Mouse (Mus musculus): ENCODE measurements around the gene Gm3404. TPM values are rescaled to one million over a fixed set of nuclear protein-coding genes. Genes with fewer than 3 reads are reported as not detected.
"Not testable (repeated sequence)": the region's sequence is repeated elsewhere in the genome, so short reads cannot be mapped to it uniquely, and the experiment has no call there.

Gm3404 gene
- polyA plus RNA-seq (2015; fragmentation: Nextera tagmentation; extraction: Ambion mirVana): not detected in 2 replicates

GRCm38 (mm10) chr5:146525501-146525900 is at the start of gene Gm3404:
Gm3404 (plus strand) TSS chr5:146525801.
- ATAC-seq (ENCODE audit: low FRiP score); H3K9me3 ChIP-seq (replicated peaks); H3K9ac ChIP-seq (replicated peaks); H3K4me3 ChIP-seq (replicated peaks); H3K27me3 ChIP-seq (replicated peaks); H3K27ac ChIP-seq (replicated peaks); H3K4me2 ChIP-seq; H3K36me3 ChIP-seq; H3K4me1 ChIP-seq: not testable (repeated sequence)
- WGBS: 95% methylated on average over 3 of the region's 3 CpGs

- 17% methylated on average over 4 of the region's 4 CpGs for WGBS
- H3K9ac ChIP-seq (replicated peaks); H3K36me3 ChIP-seq; H3K9me3 ChIP-seq (replicated peaks); H3K27me3 ChIP-seq (replicated peaks); H3K4me3 ChIP-seq (replicated peaks); H3K4me1 ChIP-seq; ATAC-seq (ENCODE audit: low FRiP score); H3K4me2 ChIP-seq; H3K27ac ChIP-seq (replicated peaks): not testable (repeated sequence)
Measured at GRCm38 (mm10) chr5:146479564-146479963, 46.0 kb upstream of the Gm3404 start.

GRCm38 (mm10) chr5:146481665-146482064 is 43.9 kb upstream of the Gm3404 start, which contains the start of gene Gm6408:
Gm6408 (plus strand) TSS chr5:146481965.
- not testable (repeated sequence) for H3K36me3 ChIP-seq; ATAC-seq (ENCODE audit: low FRiP score); H3K4me1 ChIP-seq

GRCm38 (mm10) chr5:146488959-146489358 is 36.6 kb upstream of the Gm3404 start:
- WGBS: 10% methylated on average over 3 of the region's 4 CpGs
- H3K4me1 ChIP-seq; H3K9me3 ChIP-seq (replicated peaks); H3K4me3 ChIP-seq (replicated peaks); H3K27ac ChIP-seq (replicated peaks); H3K9ac ChIP-seq (replicated peaks); ATAC-seq (ENCODE audit: low FRiP score); H3K36me3 ChIP-seq; H3K27me3 ChIP-seq (replicated peaks); H3K4me2 ChIP-seq: not testable (repeated sequence)

More at GRCm38 (mm10) chr5:146481665-146482064, 43.9 kb upstream of the Gm3404 start, which contains the start of gene Gm6408:
- H3K27me3 ChIP-seq (replicated peaks); H3K4me2 ChIP-seq; H3K9me3 ChIP-seq (replicated peaks); H3K9ac ChIP-seq (replicated peaks); H3K4me3 ChIP-seq (replicated peaks); H3K27ac ChIP-seq (replicated peaks): not testable (repeated sequence)
- 96% methylated on average over 3 of the region's 3 CpGs for WGBS

GRCm38 (mm10) chr5:146491063-146491462 is 34.5 kb upstream of the Gm3404 start, which contains the start of gene Gm6370:
Gm6370 (plus strand) TSS chr5:146491363.
- not testable (repeated sequence) for H3K36me3 ChIP-seq; H3K4me1 ChIP-seq; H3K9me3 ChIP-seq (replicated peaks); H3K27me3 ChIP-seq (replicated peaks); H3K4me2 ChIP-seq; H3K27ac ChIP-seq (replicated peaks); H3K9ac ChIP-seq (replicated peaks); ATAC-seq (ENCODE audit: low FRiP score); H3K4me3 ChIP-seq (replicated peaks)
- no CpG with 5 or more reads among the region's 5 CpGs for WGBS

- not testable (repeated sequence) for H3K4me1 ChIP-seq; H3K9me3 ChIP-seq (replicated peaks); H3K4me2 ChIP-seq; H3K27ac ChIP-seq (replicated peaks); H3K27me3 ChIP-seq (replicated peaks); H3K9ac ChIP-seq (replicated peaks); H3K36me3 ChIP-seq; ATAC-seq (ENCODE audit: low FRiP score); H3K4me3 ChIP-seq (replicated peaks)
- WGBS: no CpG with 5 or more reads among the region's 5 CpGs
Measured at GRCm38 (mm10) chr5:146502099-146502498, 23.5 kb upstream of the Gm3404 start, which contains the start of gene 4930449I24Rik. 4930449I24Rik (plus strand) TSS chr5:146502399.

GRCm38 (mm10) chr5:146513823-146514222 is 11.8 kb upstream of the Gm3404 start, which contains the start of gene Gm3402:
Gm3402 (plus strand) TSS chr5:146514123.
- not testable (repeated sequence) for H3K4me1 ChIP-seq; H3K27me3 ChIP-seq (replicated peaks); H3K9me3 ChIP-seq (replicated peaks); H3K27ac ChIP-seq (replicated peaks); H3K4me3 ChIP-seq (replicated peaks); H3K36me3 ChIP-seq; H3K4me2 ChIP-seq; H3K9ac ChIP-seq (replicated peaks); ATAC-seq (ENCODE audit: low FRiP score)
- 100% methylated on average over 1 of the region's 5 CpGs for WGBS

GRCm38 (mm10) chr5:146537347-146537746 is 11.7 kb downstream of the Gm3404 start, which contains the start of gene Gm3409:
Gm3409 (plus strand) TSS chr5:146537647.
- ATAC-seq (ENCODE audit: low FRiP score); H3K27me3 ChIP-seq (replicated peaks); H3K9me3 ChIP-seq (replicated peaks); H3K27ac ChIP-seq (replicated peaks); H3K4me2 ChIP-seq; H3K4me1 ChIP-seq; H3K9ac ChIP-seq (replicated peaks); H3K36me3 ChIP-seq; H3K4me3 ChIP-seq (replicated peaks): not testable (repeated sequence)
- WGBS: no CpG with 5 or more reads among the region's 3 CpGs

GRCm38 (mm10) chr5:146555836-146556235 is 30.2 kb downstream of the Gm3404 start, which contains the start of gene Gm3415:
Gm3415 (plus strand) TSS chr5:146556136.
- H3K4me1 ChIP-seq; H3K36me3 ChIP-seq; H3K27ac ChIP-seq (replicated peaks); ATAC-seq (ENCODE audit: low FRiP score); H3K9ac ChIP-seq (replicated peaks); H3K9me3 ChIP-seq (replicated peaks); H3K27me3 ChIP-seq (replicated peaks); H3K4me2 ChIP-seq; H3K4me3 ChIP-seq (replicated peaks): not testable (repeated sequence)
- no CpG with 5 or more reads among the region's 3 CpGs for WGBS

- no peak for ATAC-seq (ENCODE audit: low FRiP score)
- Histone ChIP-seq H3K4me3 (replicated peaks) (no peak overlapping the region), H3K9me3 (replicated peaks) (no peaks in the 10 kb centered on the region), H3K4me1 (no peaks in the 10 kb centered on the region), H3K36me3 (no peaks in the 10 kb centered on the region), H3K9ac (replicated peaks) (no peak overlapping the region), H3K27ac (replicated peaks) (no peak overlapping the region), H3K4me2 (no peak overlapping the region), H3K27me3 (replicated peaks) (no peaks in the 10 kb centered on the region)
- 79% methylated on average over 1 of the region's 1 CpGs for WGBS
Measured at GRCm38 (mm10) chr5:146564259-146564658, 38.7 kb downstream of the Gm3404 start.

- H3K27ac ChIP-seq (replicated peaks): no peak overlapping the region
- H3K27me3 ChIP-seq (replicated peaks): no peaks in the 10 kb centered on the region
- H3K36me3 ChIP-seq: no peaks in the 10 kb centered on the region
- no peak overlapping the region for H3K9ac ChIP-seq (replicated peaks)
- H3K4me1 ChIP-seq: no peaks in the 10 kb centered on the region
- WGBS: 59% methylated on average over 4 of the region's 4 CpGs
- no peak for ATAC-seq (ENCODE audit: low FRiP score)
- H3K4me2 ChIP-seq: no peak overlapping the region
- no peaks in the 10 kb centered on the region for H3K9me3 ChIP-seq (replicated peaks)
- no peak overlapping the region for H3K4me3 ChIP-seq (replicated peaks)
Measured at GRCm38 (mm10) chr5:146567054-146567453, 41.5 kb downstream of the Gm3404 start.

- H3K4me1 ChIP-seq; H3K9ac ChIP-seq (replicated peaks); H3K27ac ChIP-seq (replicated peaks); H3K27me3 ChIP-seq (replicated peaks); H3K4me2 ChIP-seq; ATAC-seq (ENCODE audit: low FRiP score); H3K4me3 ChIP-seq (replicated peaks); H3K9me3 ChIP-seq (replicated peaks); H3K36me3 ChIP-seq: not testable (repeated sequence)
- WGBS: 89% methylated on average over 6 of the region's 6 CpGs
Measured at GRCm38 (mm10) chr5:146570179-146570578, 44.6 kb downstream of the Gm3404 start.
